In the genomic region with DNA sequence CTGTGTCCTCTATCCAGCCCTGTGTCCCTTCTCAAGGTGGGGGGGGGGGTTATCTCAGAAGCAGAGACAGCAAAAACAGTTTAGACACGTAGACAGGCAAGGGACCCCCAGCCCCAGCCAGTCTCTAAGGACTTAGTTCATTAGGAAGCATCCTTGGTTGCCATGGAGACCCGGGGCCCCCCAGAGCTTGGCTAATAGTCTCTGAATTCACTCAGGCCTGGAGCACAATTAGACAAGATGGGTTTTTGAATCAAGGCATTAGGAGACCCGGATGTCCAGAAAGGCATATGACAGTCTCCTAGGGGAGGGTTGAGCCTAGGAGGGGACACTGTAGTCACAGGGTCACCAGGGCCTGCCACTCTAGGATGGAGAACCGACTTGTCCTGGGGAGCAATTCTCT, we compare ENCODE assay signal across 15 mouse cellular contexts. TPM values are rescaled to one million over a fixed set of nuclear protein-coding genes. Genes with fewer than 3 reads are reported as not detected.
DNase-seq lines count a peak whose midpoint lies in the region; ATAC-seq lines count a peak whose summit lies in the region.
"Had no signal": no experiment of that assay in that cellular context is flagged by ENCODE, and none has a peak within 500 bp of the region (broad histone marks: within the 10 kb centered on the region; RNA-seq: fewer than 3 reads in every experiment).

No protein-coding gene starts in this region.

- no peak for ATAC-seq in midbrain, embryonic 16.5 days
- ATAC-seq in forebrain, embryonic 15.5 days (replicated peaks): 0 out of 2 replicates have a peak, but pooled peaks have one; percentile 18
- no peak; the same call in 1 of the 2 replicates for ATAC-seq in midbrain, embryonic 12.5 days (ENCODE audit: low FRiP score, low read depth)
- ATAC-seq in liver, embryonic 11.5 days (replicated peaks; ENCODE audit: low FRiP score): no peak
- ATAC-seq: liver, embryonic 12.5 days; Patski had no signal

- no peaks in the 10 kb centered on the region for H3K9me3 ChIP-seq in midbrain, embryonic 10.5 days (replicated peaks)
- no peaks in the 10 kb centered on the region for H3K9me3 ChIP-seq in midbrain, embryonic 16.5 days (replicated peaks; ENCODE audit: control insufficient read depth, low read length, poor library complexity, severe bottlenecking)
- no peaks in the 10 kb centered on the region for H3K9me3 ChIP-seq in forebrain, embryonic 15.5 days
- H3K9me3 ChIP-seq in midbrain, embryonic 12.5 days: no peaks in the 10 kb centered on the region
- H3K9me3 ChIP-seq in liver, embryonic 11.5 days (ENCODE audit: control insufficient read depth, low read length): no peaks in the 10 kb centered on the region
- H3K9me3 ChIP-seq: embryonic facial prominence, embryonic 13.5 days; heart, embryonic 12.5 days; liver, embryonic 12.5 days had no signal

- no peak for DNase-seq in midbrain, embryonic 10.5 days (ENCODE audit: low spot score)
- DNase-seq in thymus, postnatal 4 days: no peak
- no peak for DNase-seq in spleen, postnatal 4 days (ENCODE audit: low spot score in 2 of 2)
- no peak for DNase-seq in liver, embryonic 11.5 days (ENCODE audit: low spot score)
- DNase-seq: kidney, adult 8-10 months; lung, postnatal 10 days; right cerebral cortex, postnatal 25 days; thymus, adult 2 months had no signal

- no peak overlapping the region for H3K9ac ChIP-seq in midbrain, embryonic 16.5 days (ENCODE audit: low read depth, low read length)
- H3K9ac ChIP-seq in forebrain, embryonic 15.5 days (replicated peaks): no peak overlapping the region
- no peak overlapping the region for H3K9ac ChIP-seq in midbrain, embryonic 12.5 days (replicated peaks)
- H3K9ac ChIP-seq in liver, embryonic 11.5 days (ENCODE audit: low read depth, low read length): no peak overlapping the region
- H3K9ac ChIP-seq: embryonic facial prominence, embryonic 13.5 days; heart, embryonic 12.5 days; liver, embryonic 12.5 days had no signal

- 30% methylated on average over 4 of the region's 4 CpGs for WGBS in midbrain, embryonic 10.5 days
- WGBS in midbrain, embryonic 16.5 days: 14% methylated on average over 4 of the region's 4 CpGs
- WGBS in forebrain, embryonic 15.5 days: 12% methylated on average over 4 of the region's 4 CpGs
- WGBS in midbrain, embryonic 12.5 days: 19% methylated on average over 4 of the region's 4 CpGs
- WGBS in liver, embryonic 11.5 days: 66% methylated on average over 4 of the region's 4 CpGs

- H3K4me3 ChIP-seq in midbrain, embryonic 10.5 days: no peak overlapping the region
- no peak overlapping the region for H3K4me3 ChIP-seq in midbrain, embryonic 16.5 days (ENCODE audit: low read depth, low read length)
- no peak overlapping the region for H3K4me3 ChIP-seq in forebrain, embryonic 15.5 days
- H3K4me3 ChIP-seq in midbrain, embryonic 12.5 days: no peak overlapping the region
- no peak overlapping the region for H3K4me3 ChIP-seq in liver, embryonic 11.5 days (ENCODE audit: low read depth, low read length)
- H3K4me3 ChIP-seq: embryonic facial prominence, embryonic 13.5 days; heart, embryonic 12.5 days; liver, embryonic 12.5 days had no signal

- H3K4me2 ChIP-seq in midbrain, embryonic 16.5 days (ENCODE audit: low read length): no peak overlapping the region
- H3K4me2 ChIP-seq in forebrain, embryonic 15.5 days (replicated peaks): no peak overlapping the region
- H3K4me2 ChIP-seq in midbrain, embryonic 12.5 days (replicated peaks): peak overlapping the region; percentile 22; the same call in 1 of the 2 replicates
- no peak overlapping the region for H3K4me2 ChIP-seq in liver, embryonic 11.5 days
- H3K4me2 ChIP-seq: embryonic facial prominence, embryonic 13.5 days; heart, embryonic 12.5 days; liver, embryonic 12.5 days had no signal

- H3K4me1 ChIP-seq in midbrain, embryonic 10.5 days: peaks cover 77% of the 10 kb centered on the region
- peaks cover 46% of the 10 kb centered on the region for H3K4me1 ChIP-seq in midbrain, embryonic 16.5 days (ENCODE audit: control insufficient read depth, insufficient read depth, low read length)
- H3K4me1 ChIP-seq in forebrain, embryonic 15.5 days: peaks cover 88% of the 10 kb centered on the region
- H3K4me1 ChIP-seq in midbrain, embryonic 12.5 days: peaks cover 77% of the 10 kb centered on the region
- H3K4me1 ChIP-seq in liver, embryonic 11.5 days (replicated peaks; ENCODE audit: control insufficient read depth, insufficient read depth, low read length): peaks cover 23% of the 10 kb centered on the region

- H3K27me3 ChIP-seq in midbrain, embryonic 10.5 days (ENCODE audit: low read depth, poor library complexity, severe bottlenecking): peaks cover 41% of the 10 kb centered on the region
- no peaks in the 10 kb centered on the region for H3K27me3 ChIP-seq in midbrain, embryonic 16.5 days (ENCODE audit: control insufficient read depth, insufficient read depth, low read depth, low read length)
- H3K27me3 ChIP-seq in forebrain, embryonic 15.5 days: no peaks in the 10 kb centered on the region
- H3K27me3 ChIP-seq in midbrain, embryonic 12.5 days: peaks cover 13% of the 10 kb centered on the region
- peaks cover 4% of the 10 kb centered on the region; the same call in 1 of the 2 replicates for H3K27me3 ChIP-seq in liver, embryonic 11.5 days (replicated peaks; ENCODE audit: control insufficient read depth, insufficient read depth, low read length)
- H3K27me3 ChIP-seq: heart, embryonic 12.5 days had no signal

- no peaks in the 10 kb centered on the region for H3K36me3 ChIP-seq in midbrain, embryonic 10.5 days
- H3K36me3 ChIP-seq in midbrain, embryonic 16.5 days (ENCODE audit: control insufficient read depth, insufficient read depth, low read length): no peaks in the 10 kb centered on the region
- no peaks in the 10 kb centered on the region for H3K36me3 ChIP-seq in forebrain, embryonic 15.5 days
- no peaks in the 10 kb centered on the region for H3K36me3 ChIP-seq in midbrain, embryonic 12.5 days
- H3K36me3 ChIP-seq in liver, embryonic 11.5 days (ENCODE audit: control insufficient read depth, insufficient read depth, low read length): no peaks in the 10 kb centered on the region
- H3K36me3 ChIP-seq: embryonic facial prominence, embryonic 13.5 days; heart, embryonic 12.5 days; liver, embryonic 12.5 days had no signal

- peak overlapping the region; percentile 46; the same call in 1 of the 2 replicates for H3K27ac ChIP-seq in midbrain, embryonic 10.5 days (replicated peaks)
- no peak overlapping the region for H3K27ac ChIP-seq in midbrain, embryonic 16.5 days (ENCODE audit: low read length)
- 0 out of 2 replicates have a peak overlapping the region, but pooled peaks have one; percentile 35 for H3K27ac ChIP-seq in forebrain, embryonic 15.5 days (replicated peaks)
- H3K27ac ChIP-seq in midbrain, embryonic 12.5 days (replicated peaks): no peak overlapping the region
- H3K27ac ChIP-seq in liver, embryonic 11.5 days (ENCODE audit: low read depth, low read length): no peak overlapping the region
- H3K27ac ChIP-seq: embryonic facial prominence, embryonic 13.5 days; liver, embryonic 12.5 days had no signal

RNA-seq across cellular contexts. Expression of a gene that starts 18.3 kb away (rescaled TPM):
- 12.8 and 16.2 TPM in 2 replicates for polyA plus RNA-seq in midbrain, embryonic 10.5 days (2016; fragmentation: Nextera tagmentation; extraction: Ambion mirVana)
- 32.0 and 33.4 TPM in 2 replicates for polyA plus RNA-seq in midbrain, embryonic 16.5 days (2015; fragmentation: Nextera tagmentation; extraction: Ambion mirVana)
- polyA plus RNA-seq in forebrain, embryonic 15.5 days (2015; fragmentation: Nextera tagmentation; extraction: Ambion mirVana): 41.0 and 48.8 TPM in 2 replicates
- polyA plus RNA-seq in midbrain, embryonic 12.5 days (2016; fragmentation: Nextera tagmentation; extraction: Ambion mirVana): 28.9 and 34.0 TPM in 2 replicates
- 4.5 and 4.8 TPM in 2 replicates for polyA plus RNA-seq in liver, embryonic 11.5 days (2014; fragmentation: Nextera tagmentation; extraction: Ambion mirVana)

Comparison
In these comparisons a context has a peak if more than half of its experiments do, and no peak if none do; other contexts are left out.
1. H3K27ac ChIP-seq: peak in midbrain, embryonic 10.5 days (single experiment) and forebrain, embryonic 15.5 days (single experiment); none in midbrain, embryonic 16.5 days (single experiment), midbrain, embryonic 12.5 days (single experiment) and liver, embryonic 11.5 days (single experiment).